Mouse (Mus musculus) embryonic facial prominence, embryonic 10.5 days (tissue): ENCODE results near the gene Crtap. TPM values are rescaled to one million over a fixed set of nuclear protein-coding genes. Genes with fewer than 3 reads are reported as not detected.
"Not testable (repeated sequence)": the region's sequence is repeated elsewhere in the genome, so short reads cannot be mapped to it uniquely, and the experiment has no call there.

Source experiments
- DNase-seq: peaks from one replicate; pipeline ENCODE4 v3.0.0-alpha.2; 2017; ENCODE audit warnings: low spot score
- H3K27ac ChIP-seq: fragments of 300-500 bp; sonication (generic); replicated peaks from 2 replicates; pipeline ENCODE4 v1.5.1; 2016; ENCODE audit warnings: mild to moderate bottlenecking
- H3K27me3 ChIP-seq: fragments of 300-500 bp; sonication (generic); replicated peaks from 2 replicates; pipeline ENCODE4 v1.6.1; 2016; ENCODE audit warnings: low read depth, mild to moderate bottlenecking; ENCODE audit not compliant: poor library complexity, severe bottlenecking
- H3K36me3 ChIP-seq: fragments of 300-500 bp; sonication (generic); replicated peaks from 2 replicates; pipeline ENCODE4 v1.6.1; 2016; ENCODE audit warnings: mild to moderate bottlenecking, moderate library complexity
- H3K4me1 ChIP-seq: fragments of 300-500 bp; sonication (generic); 2 replicates; pipeline ENCODE4 v1.6.1; 2016
- H3K4me3 ChIP-seq: fragments of 300-500 bp; sonication (generic); 2 replicates; pipeline ENCODE4 v1.5.1; 2016; ENCODE audit warnings: mild to moderate bottlenecking, moderate library complexity
- H3K9me3 ChIP-seq: fragments of 300-500 bp; sonication (generic); 2 replicates; pipeline ENCODE4 v1.6.1; 2016; ENCODE audit warnings: mild to moderate bottlenecking
- WGBS: fragments of 180-500 bp; shearing (Covaris S2); methylation state at CpG from one replicate; pipeline ENCODE4 v1.1.7; 2016; 5-methylcytosine and 5-hydroxymethylcytosine counted together
- polyA plus RNA-seq: library from polyadenylated mRNA; unstranded; fragments of >200 nt; fragmentation: Nextera tagmentation; extraction: Ambion mirVana; gene quantifications from 2 replicates; pipeline ENCODE4 v1.2.1, GENCODE M21; 2016

The Crtap gene
- polyA plus RNA-seq, 1 experiment from 2014 or later = 52.2 TPM

GRCm38 (mm10) chr9:114413866-114414265 is 23.4 kb upstream of the Crtap start:
- WGBS = 85% methylated on average over 12 of the region's 12 CpGs
- peaks cover 9% of the 10 kb centered on the region; the same call in 1 of the 2 replicates for H3K9me3 ChIP-seq
- H3K4me1 ChIP-seq = no peaks in the 10 kb centered on the region; the same call in 1 of the 2 replicates
- no peak overlapping the region for H3K4me3 ChIP-seq
- H3K36me3 ChIP-seq = peaks cover 47% of the 10 kb centered on the region
- H3K27ac ChIP-seq = no peak overlapping the region
- H3K27me3 ChIP-seq = no peaks in the 10 kb centered on the region
- no peak for DNase-seq

- no peak for DNase-seq
- Histone ChIP-seq H3K36me3 (peaks cover 62% of the 10 kb centered on the region), H3K9me3 (peaks cover 9% of the 10 kb centered on the region; the same call in 1 of the 2 replicates), H3K4me1 (no peaks in the 10 kb centered on the region), H3K27ac (no peak overlapping the region), H3K27me3 (no peaks in the 10 kb centered on the region), H3K4me3 (no peak overlapping the region)
- 94% methylated on average over 9 of the region's 9 CpGs for WGBS
Observed at GRCm38 (mm10) chr9:114412406-114412805, 21.9 kb upstream of the Crtap start.

GRCm38 (mm10) chr9:114411295-114411694 is 20.8 kb upstream of the Crtap start:
- WGBS = 82% methylated on average over 5 of the region's 5 CpGs
- no peak overlapping the region for H3K27ac ChIP-seq
- H3K36me3 ChIP-seq = peaks cover 71% of the 10 kb centered on the region
- H3K27me3 ChIP-seq = no peaks in the 10 kb centered on the region
- no peaks in the 10 kb centered on the region for H3K4me1 ChIP-seq
- H3K9me3 ChIP-seq = peaks cover 9% of the 10 kb centered on the region; the same call in 1 of the 2 replicates
- DNase-seq = no peak
- no peak overlapping the region for H3K4me3 ChIP-seq

- Histone ChIP-seq H3K4me3 (no peak overlapping the region), H3K27ac (no peak overlapping the region), H3K27me3 (no peaks in the 10 kb centered on the region), H3K9me3 (peaks cover 9% of the 10 kb centered on the region; the same call in 1 of the 2 replicates), H3K4me1 (no peaks in the 10 kb centered on the region), H3K36me3 (peaks cover 80% of the 10 kb centered on the region)
- DNase-seq = no peak
- 94% methylated on average over 11 of the region's 11 CpGs for WGBS
Observed at GRCm38 (mm10) chr9:114410313-114410862, 19.9 kb upstream of the Crtap start.

GRCm38 (mm10) chr9:114407676-114408075 is 17.2 kb upstream of the Crtap start:
- DNase-seq = no peak
- peaks cover 22% of the 10 kb centered on the region; the same call in 1 of the 2 replicates for H3K9me3 ChIP-seq
- 89% methylated on average over 2 of the region's 2 CpGs for WGBS
- H3K27ac ChIP-seq = no peak overlapping the region
- H3K27me3 ChIP-seq = no peaks in the 10 kb centered on the region
- H3K4me3 ChIP-seq = no peak overlapping the region
- H3K36me3 ChIP-seq = peaks cover 87% of the 10 kb centered on the region
- H3K4me1 ChIP-seq = no peaks in the 10 kb centered on the region

GRCm38 (mm10) chr9:114401685-114402080 is 11.2 kb upstream of the Crtap start:
- peak; percentile 69 for DNase-seq
- WGBS = 4% methylated on average over 16 of the region's 16 CpGs
- H3K4me1 ChIP-seq = peaks cover 15% of the 10 kb centered on the region

GRCm38 (mm10) chr9:114400949-114401684 is 10.6 kb upstream of the Crtap start, which contains the start of the genes Glb1 and Tmppe:
Glb1 (plus strand) TSS chr9:114401076.
Tmppe (plus strand) TSS chr9:114401105.
- Histone ChIP-seq H3K27me3 (no peaks in the 10 kb centered on the region), H3K36me3 (peaks cover 24% of the 10 kb centered on the region), H3K9me3 (peaks cover 13% of the 10 kb centered on the region; the same call in 1 of the 2 replicates), H3K27ac (peak within 1 kb of the TSS; percentile 88), H3K4me1 (peaks cover 15% of the 10 kb centered on the region), H3K4me3 (peak within 1 kb of the TSS; percentile 77)
- under 1% methylated on average over 73 of the region's 73 CpGs for WGBS
- peak; percentile 96 for DNase-seq

More at GRCm38 (mm10) chr9:114401685-114402080, 11.2 kb upstream of the Crtap start:
- Histone ChIP-seq H3K27ac (peak overlapping the region; percentile 88), H3K4me3 (peak overlapping the region; percentile 77), H3K36me3 (peaks cover 30% of the 10 kb centered on the region), H3K9me3 (peaks cover 13% of the 10 kb centered on the region; the same call in 1 of the 2 replicates), H3K27me3 (no peaks in the 10 kb centered on the region)

GRCm38 (mm10) chr9:114400588-114400948 is 10.1 kb upstream of the Crtap start:
- Histone ChIP-seq H3K4me3 (peak overlapping the region; percentile 77), H3K27ac (peak overlapping the region; percentile 88), H3K9me3 (peaks cover 13% of the 10 kb centered on the region; the same call in 1 of the 2 replicates), H3K36me3 (peaks cover 19% of the 10 kb centered on the region), H3K27me3 (no peaks in the 10 kb centered on the region), H3K4me1 (peaks cover 15% of the 10 kb centered on the region)
- no peak for DNase-seq
- WGBS = 26% methylated on average over 5 of the region's 5 CpGs

GRCm38 (mm10) chr9:114399680-114400079 is 9.2 kb upstream of the Crtap start:
- H3K4me1 ChIP-seq = peaks cover 15% of the 10 kb centered on the region

GRCm38 (mm10) chr9:114395258-114395657 is 4.8 kb upstream of the Crtap start:
- DNase-seq = no peak
- no peak overlapping the region for H3K27ac ChIP-seq
- no peaks in the 10 kb centered on the region for H3K27me3 ChIP-seq
- no peaks in the 10 kb centered on the region for H3K36me3 ChIP-seq
- peaks cover 8% of the 10 kb centered on the region for H3K4me1 ChIP-seq
- no peaks in the 10 kb centered on the region for H3K9me3 ChIP-seq
- WGBS = 88% methylated on average over 4 of the region's 4 CpGs
- no peak overlapping the region for H3K4me3 ChIP-seq

More at GRCm38 (mm10) chr9:114399680-114400079, 9.2 kb upstream of the Crtap start:
- no peak for DNase-seq
- no peak overlapping the region for H3K4me3 ChIP-seq
- WGBS = 90% methylated on average over 12 of the region's 12 CpGs
- no peaks in the 10 kb centered on the region for H3K27me3 ChIP-seq
- peaks cover 10% of the 10 kb centered on the region for H3K36me3 ChIP-seq
- H3K27ac ChIP-seq = no peak overlapping the region
- peaks cover 7% of the 10 kb centered on the region; the same call in 1 of the 2 replicates for H3K9me3 ChIP-seq

- no peak overlapping the region for H3K4me3 ChIP-seq
- no peaks in the 10 kb centered on the region for H3K27me3 ChIP-seq
- H3K36me3 ChIP-seq = no peaks in the 10 kb centered on the region
- no peaks in the 10 kb centered on the region for H3K9me3 ChIP-seq
- no peak overlapping the region for H3K27ac ChIP-seq
- WGBS = 90% methylated on average over 8 of the region's 8 CpGs
- H3K4me1 ChIP-seq = peaks cover 13% of the 10 kb centered on the region
- no peak for DNase-seq
Observed at GRCm38 (mm10) chr9:114394677-114395076, 4.2 kb upstream of the Crtap start.

GRCm38 (mm10) chr9:114394136-114394535 is 3.7 kb upstream of the Crtap start:
- H3K27ac ChIP-seq, H3K9me3 ChIP-seq, H3K27me3 ChIP-seq, H3K4me3 ChIP-seq, DNase-seq, H3K36me3 ChIP-seq: not testable (repeated sequence)
- peaks cover 17% of the 10 kb centered on the region for H3K4me1 ChIP-seq
- WGBS = 69% methylated on average over 6 of the region's 6 CpGs

GRCm38 (mm10) chr9:114390749-114391075 is 237 bp upstream of the Crtap start:
- Histone ChIP-seq H3K4me3 (peak overlapping the region; percentile 88), H3K4me1 (peaks cover 30% of the 10 kb centered on the region), H3K9me3 (no peaks in the 10 kb centered on the region), H3K36me3 (0 out of 2 replicates have a peak, but pooled peaks cover 4% of the 10 kb centered on the region), H3K27me3 (no peaks in the 10 kb centered on the region), H3K27ac (peak overlapping the region; percentile 91)
- no peak for DNase-seq
- 6% methylated on average over 10 of the region's 10 CpGs for WGBS
